Mouse (Mus musculus) lung, embryonic 16.5 days (tissue): ENCODE data around the gene Ercc8. TPM values are rescaled to one million over a fixed set of nuclear protein-coding genes. Genes with fewer than 3 reads are reported as not detected.

Experiments used
- ATAC-seq: fragments of 200-750 bp; cut with Nextera tagmentation; 2 replicates; pipeline ENCODE4 v1.8.0; 2017; ENCODE audit warnings: low read depth, mild to moderate bottlenecking, moderate library complexity
- H3K27ac ChIP-seq: fragments of 300-500 bp; sonication (generic); 2 replicates; pipeline ENCODE4 v1.5.1; 2014; ENCODE audit warnings: mild to moderate bottlenecking, control low read depth, low read length
- H3K27me3 ChIP-seq: fragments of 300-500 bp; sonication (generic); 2 replicates; pipeline ENCODE4 v1.6.1; 2014; ENCODE audit warnings: low read depth, low read length, mixed read lengths; ENCODE audit not compliant: control insufficient read depth, insufficient read depth
- H3K36me3 ChIP-seq: fragments of 300-500 bp; sonication (generic); 2 replicates; pipeline ENCODE4 v1.6.1; 2014; ENCODE audit warnings: low read length; ENCODE audit not compliant: control insufficient read depth, insufficient read depth
- H3K4me1 ChIP-seq: fragments of 300-500 bp; sonication (generic); replicated peaks from 2 replicates; pipeline ENCODE4 v1.6.1; 2014; ENCODE audit warnings: low read length, mixed read lengths; ENCODE audit not compliant: control insufficient read depth, insufficient read depth
- H3K4me2 ChIP-seq: fragments of 300-500 bp; sonication (generic); 2 replicates; pipeline ENCODE4 v1.6.1; 2014; ENCODE audit warnings: low read depth, low read length, control low read depth
- H3K4me3 ChIP-seq: fragments of 300-500 bp; sonication (generic); 2 replicates; pipeline ENCODE4 v1.5.1; 2014; ENCODE audit warnings: mild to moderate bottlenecking, low read length, control low read depth
- H3K9ac ChIP-seq: fragments of 300-500 bp; sonication (generic); 2 replicates; pipeline ENCODE4 v1.6.1; 2014; ENCODE audit warnings: low read length, control low read depth
- H3K9me3 ChIP-seq: fragments of 300-500 bp; sonication (generic); 2 replicates; pipeline ENCODE4 v1.6.1; 2016; ENCODE audit warnings: low read length; ENCODE audit not compliant: control insufficient read depth
- WGBS: fragments of 180-500 bp; shearing (Covaris S2); extraction: QIAGEN DNeasy Blood & Tissue Kit; methylation state at CpG from one replicate; pipeline ENCODE4 v1.1.7; 2014; 5-methylcytosine and 5-hydroxymethylcytosine counted together
- polyA plus RNA-seq: library from polyadenylated mRNA; unstranded; fragments of >200 nt; fragmentation: Nextera tagmentation; extraction: Ambion mirVana; gene quantifications from 2 replicates; pipeline ENCODE4 v1.2.1, GENCODE M21; 2015

Ercc8 gene
- polyA plus RNA-seq, 1 experiment from 2014 or later: 14.1 TPM

- Histone ChIP-seq H3K9ac (no peak overlapping the region), H3K4me3 (no peak overlapping the region), H3K4me2 (no peak overlapping the region), H3K27me3 (no peaks in the 10 kb centered on the region), H3K27ac (no peak overlapping the region), H3K4me1 (no peaks in the 10 kb centered on the region), H3K9me3 (no peaks in the 10 kb centered on the region), H3K36me3 (peaks cover 2% of the 10 kb centered on the region; the same call in 1 of the 2 replicates)
- ATAC-seq: no peak
- 86% methylated on average over 1 of the region's 1 CpGs for WGBS
Observed at GRCm38 (mm10) chr13:108170002-108170401, 11.5 kb downstream of the Ercc8 start.

- no peaks in the 10 kb centered on the region for H3K9me3 ChIP-seq
Observed at GRCm38 (mm10) chr13:108170511-108170910, 12.0 kb downstream of the Ercc8 start.

GRCm38 (mm10) chr13:108179618-108180017, 21.1 kb downstream of the Ercc8 start:
- no peak overlapping the region for H3K4me3 ChIP-seq
- H3K27me3 ChIP-seq: no peaks in the 10 kb centered on the region
- no peaks in the 10 kb centered on the region for H3K4me1 ChIP-seq
- no peak overlapping the region for H3K4me2 ChIP-seq
- no peak overlapping the region for H3K9ac ChIP-seq
- H3K27ac ChIP-seq: no peak overlapping the region
- peaks cover 16% of the 10 kb centered on the region for H3K36me3 ChIP-seq
- WGBS: 83% methylated on average over 8 of the region's 8 CpGs
- no peak for ATAC-seq
- no peaks in the 10 kb centered on the region for H3K9me3 ChIP-seq

More at GRCm38 (mm10) chr13:108170511-108170910, 12.0 kb downstream of the Ercc8 start:
- no peak for ATAC-seq
- Histone ChIP-seq H3K36me3 (peaks cover 4% of the 10 kb centered on the region; the same call in 1 of the 2 replicates), H3K27me3 (no peaks in the 10 kb centered on the region), H3K4me3 (no peak overlapping the region), H3K27ac (no peak overlapping the region), H3K4me2 (no peak overlapping the region), H3K4me1 (no peaks in the 10 kb centered on the region), H3K9ac (no peak overlapping the region)
- WGBS: 82% methylated on average over 8 of the region's 8 CpGs

- WGBS: 82% methylated on average over 5 of the region's 5 CpGs
- no peak overlapping the region for H3K4me3 ChIP-seq
- no peak overlapping the region for H3K4me2 ChIP-seq
- no peaks in the 10 kb centered on the region for H3K9me3 ChIP-seq
- no peak overlapping the region for H3K27ac ChIP-seq
- no peaks in the 10 kb centered on the region for H3K4me1 ChIP-seq
- no peak for ATAC-seq
- no peaks in the 10 kb centered on the region for H3K27me3 ChIP-seq
- H3K36me3 ChIP-seq: peaks cover 22% of the 10 kb centered on the region
- no peak overlapping the region for H3K9ac ChIP-seq
Observed at GRCm38 (mm10) chr13:108180821-108181220, 22.3 kb downstream of the Ercc8 start.

- H3K9ac ChIP-seq: no peak overlapping the region
- no peaks in the 10 kb centered on the region for H3K4me1 ChIP-seq
- peaks cover 24% of the 10 kb centered on the region for H3K36me3 ChIP-seq
- ATAC-seq: no peak
- H3K4me2 ChIP-seq: no peak overlapping the region
- no peak overlapping the region for H3K27ac ChIP-seq
- no peak overlapping the region for H3K4me3 ChIP-seq
- H3K9me3 ChIP-seq: no peaks in the 10 kb centered on the region
- H3K27me3 ChIP-seq: no peaks in the 10 kb centered on the region
Observed at GRCm38 (mm10) chr13:108184743-108185255, 26.3 kb downstream of the Ercc8 start.

- no peak for ATAC-seq
Observed at GRCm38 (mm10) chr13:108185530-108185929, 27.0 kb downstream of the Ercc8 start.

GRCm38 (mm10) chr13:108187994-108188393, 29.5 kb downstream of the Ercc8 start:
- Histone ChIP-seq H3K27ac (no peak overlapping the region), H3K36me3 (peaks cover 19% of the 10 kb centered on the region), H3K9me3 (no peaks in the 10 kb centered on the region), H3K27me3 (no peaks in the 10 kb centered on the region), H3K4me3 (no peak overlapping the region), H3K9ac (no peak overlapping the region), H3K4me1 (no peaks in the 10 kb centered on the region), H3K4me2 (no peak overlapping the region)
- 81% methylated on average over 4 of the region's 4 CpGs for WGBS
- no peak for ATAC-seq

More at GRCm38 (mm10) chr13:108185530-108185929, 27.0 kb downstream of the Ercc8 start:
- peaks cover 23% of the 10 kb centered on the region for H3K36me3 ChIP-seq
- no peaks in the 10 kb centered on the region for H3K9me3 ChIP-seq
- no peak overlapping the region for H3K4me2 ChIP-seq
- no peaks in the 10 kb centered on the region for H3K27me3 ChIP-seq
- no peak overlapping the region for H3K27ac ChIP-seq
- WGBS: 89% methylated on average over 3 of the region's 3 CpGs
- no peaks in the 10 kb centered on the region for H3K4me1 ChIP-seq
- no peak overlapping the region for H3K4me3 ChIP-seq
- H3K9ac ChIP-seq: no peak overlapping the region

GRCm38 (mm10) chr13:108191074-108191720, 32.7 kb downstream of the Ercc8 start:
- Histone ChIP-seq H3K27ac (no peak overlapping the region), H3K36me3 (peaks cover 11% of the 10 kb centered on the region), H3K9ac (no peak overlapping the region), H3K27me3 (no peaks in the 10 kb centered on the region), H3K4me1 (no peaks in the 10 kb centered on the region), H3K4me3 (no peak overlapping the region), H3K9me3 (no peaks in the 10 kb centered on the region), H3K4me2 (no peak overlapping the region)
- ATAC-seq: no peak
- WGBS: 47% methylated on average over 11 of the region's 11 CpGs

- no peak for ATAC-seq
- WGBS: 78% methylated on average over 6 of the region's 6 CpGs
- Histone ChIP-seq H3K9me3 (no peaks in the 10 kb centered on the region), H3K36me3 (peaks cover 6% of the 10 kb centered on the region), H3K4me2 (no peak overlapping the region), H3K27ac (no peak overlapping the region), H3K9ac (no peak overlapping the region), H3K4me3 (no peak overlapping the region), H3K27me3 (no peaks in the 10 kb centered on the region), H3K4me1 (no peaks in the 10 kb centered on the region)
Observed at GRCm38 (mm10) chr13:108195474-108195873, 36.9 kb downstream of the Ercc8 start.
